Mouse (Mus musculus) myocyte (in vitro differentiated cells): ENCODE data around the gene Nrros. TPM values are rescaled to one million over a fixed set of nuclear protein-coding genes. Genes with fewer than 3 reads are reported as not detected.

ENCODE experiments used
- H3K27me3 ChIP-seq: one replicate; pipeline ENCODE4 v1.6.1; 2011; ENCODE audit not compliant: control insufficient read depth, insufficient read depth, insufficient read length
- H3K36me3 ChIP-seq: one replicate; pipeline ENCODE4 v1.6.1; 2011; ENCODE audit not compliant: control insufficient read depth, insufficient read depth
- H3K4me2 ChIP-seq: one replicate; pipeline ENCODE4 v1.6.1; 2011; ENCODE audit warnings: low read depth, control low read depth
- H3K4me3 ChIP-seq: one replicate; pipeline ENCODE4 v1.5.1; 2011; ENCODE audit warnings: mild to moderate bottlenecking, control low read depth, moderate library complexity
- H3K79me2 ChIP-seq: one replicate; pipeline ENCODE4 v1.6.1; 2011; ENCODE audit not compliant: control insufficient read depth, insufficient read depth
- H3ac ChIP-seq: one replicate; pipeline ENCODE4 v1.6.1; 2011; ENCODE audit not compliant: control insufficient read depth, insufficient read length
- CEBPB ChIP-seq: IDR thresholded peaks from 2 replicates; pipeline ENCODE4 v1.6.1; 2011; ENCODE audit warnings: mild to moderate bottlenecking, moderate library complexity; ENCODE audit not compliant: poor library complexity, insufficient read depth, severe bottlenecking
- E2F4 ChIP-seq: IDR thresholded peaks from one replicate; pipeline ENCODE4 v1.6.1; 2011; ENCODE audit warnings: mild to moderate bottlenecking, control low read depth, moderate library complexity; ENCODE audit not compliant: insufficient read depth
- MAX ChIP-seq: IDR thresholded peaks from one replicate; pipeline ENCODE4 v1.6.1; 2011; ENCODE audit warnings: low read depth, mild to moderate bottlenecking, control low read depth
- MYOD1 ChIP-seq, 3 experiments: IDR thresholded peaks; one replicate each; pipeline ENCODE4 v1.6.1; 2011; ENCODE audit warnings: control low read depth in 2 of 3, low read depth in 2 of 3, mild to moderate bottlenecking in 2 of 3, moderate library complexity in 1 of 3; ENCODE audit not compliant: insufficient read length in 2 of 3, control insufficient read depth in 1 of 3
- MYOG ChIP-seq, 3 experiments: IDR thresholded peaks; one replicate each; pipeline ENCODE4 v1.6.1; 2011; ENCODE audit warnings: control low read depth in 2 of 3, low read depth in 2 of 3, mild to moderate bottlenecking in 2 of 3; ENCODE audit not compliant: insufficient read length in 2 of 3, control insufficient read depth in 1 of 3, insufficient read depth in 1 of 3
- POLR2A ChIP-seq: IDR thresholded peaks from one replicate; pipeline ENCODE4 v1.6.1; 2011; ENCODE audit warnings: low read depth, mild to moderate bottlenecking, control low read depth, moderate library complexity; ENCODE audit not compliant: insufficient read length
- POLR2AphosphoS2 ChIP-seq: IDR thresholded peaks from one replicate; pipeline ENCODE4 v1.6.1; 2011; ENCODE audit warnings: low read depth, control low read depth; ENCODE audit not compliant: insufficient read length
- REST ChIP-seq: IDR thresholded peaks from one replicate; pipeline ENCODE4 v1.6.1; 2011; ENCODE audit warnings: mild to moderate bottlenecking, control low read depth, moderate library complexity; ENCODE audit not compliant: insufficient read depth, insufficient read length
- SRF ChIP-seq: IDR thresholded peaks from one replicate; pipeline ENCODE4 v1.6.1; 2011; ENCODE audit warnings: low read depth; ENCODE audit not compliant: control insufficient read depth, insufficient read length
- TCF12 ChIP-seq: IDR thresholded peaks from one replicate; pipeline ENCODE4 v1.6.1; 2011; ENCODE audit warnings: mild to moderate bottlenecking, control low read depth; ENCODE audit not compliant: poor library complexity, insufficient read depth, severe bottlenecking
- TCF3 ChIP-seq: IDR thresholded peaks from one replicate; pipeline ENCODE4 v1.6.1; 2011; ENCODE audit warnings: low read depth, control low read depth; ENCODE audit not compliant: insufficient read length
- USF1 ChIP-seq: IDR thresholded peaks from one replicate; pipeline ENCODE4 v1.6.1; 2011; ENCODE audit warnings: low read depth, mild to moderate bottlenecking, control low read depth, moderate library complexity
- polyA plus RNA-seq: library from polyadenylated mRNA; unstranded; fragments of >200 nt; fragmentation: generic; extraction: Trizol; gene quantifications from one replicate; pipeline ENCODE4 v1.2.1, GENCODE M21; 2012; ENCODE audit warnings: missing spikeins

Nrros gene
- polyA plus RNA-seq, 1 experiment, result not detected

- TF ChIP-seq SRF, result no peak
- no peak for TF ChIP-seq REST
- TF ChIP-seq TCF12, result no peak
- TF ChIP-seq USF1, result no peak
- no peak for TF ChIP-seq MYOG (IDR thresholded peaks at IDR 0.05; ENCODE audit: control insufficient read depth in 1 of 3, insufficient read depth in 1 of 3, insufficient read length in 2 of 3, low read depth in 2 of 3)
- no peak for TF ChIP-seq CEBPB
- TF ChIP-seq TCF3, result no peak
- TF ChIP-seq MYOD1 (IDR thresholded peaks at IDR 0.05; ENCODE audit: control insufficient read depth in 1 of 3, insufficient read length in 2 of 3, low read depth in 2 of 3), result no peak
- no peak for TF ChIP-seq POLR2A
- no peak for TF ChIP-seq E2F4
- TF ChIP-seq MAX, result no peak
- TF ChIP-seq POLR2AphosphoS2, result no peak
- H3K4me2 ChIP-seq, result no peak overlapping the region
- H3ac ChIP-seq, result no peak overlapping the region
- H3K27me3 ChIP-seq, result no peaks in the 10 kb centered on the region
- no peaks in the 10 kb centered on the region for H3K79me2 ChIP-seq
- H3K4me3 ChIP-seq, result no peak overlapping the region
- no peaks in the 10 kb centered on the region for H3K36me3 ChIP-seq
Measured at GRCm38 (mm10) chr16:32120454-32120853, 44.9 kb downstream of the Nrros start.

- Histone ChIP-seq H3K4me3 (no peak overlapping the region), H3K4me2 (peak overlapping the region; percentile 2), H3K36me3 (no peaks in the 10 kb centered on the region), H3ac (no peak overlapping the region), H3K79me2 (no peaks in the 10 kb centered on the region), H3K27me3 (no peaks in the 10 kb centered on the region)
- TF ChIP-seq TCF12, result no peak
- TF ChIP-seq REST, result no peak
- no peak for TF ChIP-seq CEBPB
- no peak for TF ChIP-seq SRF
- TF ChIP-seq POLR2A, result no peak
- TF ChIP-seq POLR2AphosphoS2, result no peak
- TF ChIP-seq MYOG (IDR thresholded peaks at IDR 0.05; ENCODE audit: control insufficient read depth in 1 of 3, insufficient read depth in 1 of 3, insufficient read length in 2 of 3, low read depth in 2 of 3), result no peak
- no peak for TF ChIP-seq MAX
- no peak for TF ChIP-seq E2F4
- no peak for TF ChIP-seq MYOD1 (IDR thresholded peaks at IDR 0.05; ENCODE audit: control insufficient read depth in 1 of 3, insufficient read length in 2 of 3, low read depth in 2 of 3)
- TF ChIP-seq TCF3, result no peak
- no peak for TF ChIP-seq USF1
Measured at GRCm38 (mm10) chr16:32116186-32116585, 49.2 kb downstream of the Nrros start.

GRCm38 (mm10) chr16:32115781-32116180, 49.6 kb downstream of the Nrros start:
- TF ChIP-seq REST (no peak), SRF (no peak), USF1 (no peak), TCF12 (no peak), POLR2AphosphoS2 (no peak), MYOD1 (IDR thresholded peaks at IDR 0.05; ENCODE audit: control insufficient read depth in 1 of 3, insufficient read length in 2 of 3, low read depth in 2 of 3) (no peak), POLR2A (no peak), TCF3 (no peak), MYOG (IDR thresholded peaks at IDR 0.05; ENCODE audit: control insufficient read depth in 1 of 3, insufficient read depth in 1 of 3, insufficient read length in 2 of 3, low read depth in 2 of 3) (no peak), CEBPB (no peak), MAX (no peak), E2F4 (no peak)
- no peaks in the 10 kb centered on the region for H3K27me3 ChIP-seq
- H3K36me3 ChIP-seq, result no peaks in the 10 kb centered on the region
- H3ac ChIP-seq, result no peak overlapping the region
- no peak overlapping the region for H3K4me3 ChIP-seq
- peak overlapping the region; percentile 40 for H3K4me2 ChIP-seq
- no peaks in the 10 kb centered on the region for H3K79me2 ChIP-seq

- H3K4me2 ChIP-seq, result peak overlapping the region; percentile 40
- H3K4me3 ChIP-seq, result no peak overlapping the region
- TF ChIP-seq MYOG (IDR thresholded peaks at IDR 0.05; ENCODE audit: control insufficient read depth in 1 of 3, insufficient read depth in 1 of 3, insufficient read length in 2 of 3, low read depth in 2 of 3) (no peak), MYOD1 (IDR thresholded peaks at IDR 0.05; ENCODE audit: control insufficient read depth in 1 of 3, insufficient read length in 2 of 3, low read depth in 2 of 3) (no peak), USF1 (no peak), POLR2AphosphoS2 (no peak), SRF (no peak), MAX (no peak), TCF12 (no peak), CEBPB (no peak), E2F4 (no peak), POLR2A (no peak), TCF3 (no peak), REST (no peak)
Measured at GRCm38 (mm10) chr16:32114968-32115695, 50.3 kb downstream of the Nrros start.

More at GRCm38 (mm10) chr16:32114968-32115695, 50.3 kb downstream of the Nrros start:
- H3ac ChIP-seq, result no peak overlapping the region
- no peaks in the 10 kb centered on the region for H3K79me2 ChIP-seq
- no peaks in the 10 kb centered on the region for H3K36me3 ChIP-seq
- H3K27me3 ChIP-seq, result no peaks in the 10 kb centered on the region
